Mouse (Mus musculus) brain, embryonic 14.5 days (tissue): Measurements from ENCODE around the gene Erg.

Experiments
- CTCF ChIP-seq: fragments of 200-500 bp; IDR thresholded peaks from 2 replicates; pipeline ENCODE4 v1.5.1; 2012; ENCODE audit warnings: inconsistent platforms, mild to moderate bottlenecking, moderate library complexity, borderline replicate concordance; ENCODE audit not compliant: insufficient read depth, insufficient read length; ENCODE audit errors: extremely low read depth
- POLR2A ChIP-seq: fragments of 200-500 bp; IDR thresholded peaks from 2 replicates; pipeline ENCODE4 v1.6.1; 2012; ENCODE audit warnings: mild to moderate bottlenecking, inconsistent platforms, borderline replicate concordance; ENCODE audit not compliant: poor library complexity, insufficient read depth, insufficient read length, severe bottlenecking; ENCODE audit errors: extremely low read depth

- TF ChIP-seq CTCF (no peak), POLR2A (no peak)
These were observed 149.8 kb downstream of the Erg start for GRCm38 (mm10) chr16:95436611-95437010.
